Mouse (Mus musculus): ENCODE data around the gene P4htm. TPM values are rescaled to one million over a fixed set of nuclear protein-coding genes. Genes with fewer than 3 reads are reported as not detected.

The P4htm gene
- polyA plus RNA-seq (2012; ENCODE audit: low replicate concordance): 4.7 and 12.9 TPM in 2 replicates

DNA sequence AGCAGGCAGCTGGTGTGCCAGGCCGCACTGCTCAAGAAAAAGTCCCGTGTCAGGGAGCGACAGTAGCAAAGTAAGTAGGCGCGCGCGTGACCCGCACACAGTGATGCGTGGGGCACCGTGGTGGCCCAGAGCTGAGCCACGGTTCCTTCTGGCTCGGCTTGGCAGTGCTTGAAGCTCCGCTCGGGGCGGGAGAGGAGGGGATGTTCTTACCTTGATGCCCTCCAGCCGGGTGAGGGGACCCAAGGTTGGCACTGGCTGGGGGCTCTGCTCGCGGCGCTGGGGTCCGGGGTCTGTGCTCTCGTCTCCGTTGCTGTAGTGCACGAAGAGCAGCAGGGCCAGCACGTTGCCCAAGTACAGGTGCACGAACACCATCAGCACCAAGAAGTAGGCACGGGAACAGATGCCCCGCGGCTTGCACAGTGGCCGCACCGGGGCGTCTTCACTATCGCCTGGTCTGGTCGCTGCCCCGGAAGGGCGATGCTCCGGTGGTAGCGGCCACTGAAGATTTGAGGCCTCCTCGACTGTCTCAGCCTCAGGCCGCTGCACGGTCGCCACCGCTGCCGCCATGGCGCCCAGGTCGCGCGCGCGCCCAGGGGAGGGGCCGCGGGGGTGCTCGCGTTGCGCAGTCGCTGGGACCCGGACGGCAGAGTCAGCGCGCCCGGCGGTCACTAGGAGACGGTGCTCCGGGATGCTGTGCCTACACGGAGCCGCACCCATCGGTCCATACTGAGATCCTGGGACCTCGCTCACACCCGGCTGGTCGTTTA lies at the start of gene P4htm:
P4htm (minus strand) TSS at position 670 of the 767 bp plus-strand sequence.

DNA sequence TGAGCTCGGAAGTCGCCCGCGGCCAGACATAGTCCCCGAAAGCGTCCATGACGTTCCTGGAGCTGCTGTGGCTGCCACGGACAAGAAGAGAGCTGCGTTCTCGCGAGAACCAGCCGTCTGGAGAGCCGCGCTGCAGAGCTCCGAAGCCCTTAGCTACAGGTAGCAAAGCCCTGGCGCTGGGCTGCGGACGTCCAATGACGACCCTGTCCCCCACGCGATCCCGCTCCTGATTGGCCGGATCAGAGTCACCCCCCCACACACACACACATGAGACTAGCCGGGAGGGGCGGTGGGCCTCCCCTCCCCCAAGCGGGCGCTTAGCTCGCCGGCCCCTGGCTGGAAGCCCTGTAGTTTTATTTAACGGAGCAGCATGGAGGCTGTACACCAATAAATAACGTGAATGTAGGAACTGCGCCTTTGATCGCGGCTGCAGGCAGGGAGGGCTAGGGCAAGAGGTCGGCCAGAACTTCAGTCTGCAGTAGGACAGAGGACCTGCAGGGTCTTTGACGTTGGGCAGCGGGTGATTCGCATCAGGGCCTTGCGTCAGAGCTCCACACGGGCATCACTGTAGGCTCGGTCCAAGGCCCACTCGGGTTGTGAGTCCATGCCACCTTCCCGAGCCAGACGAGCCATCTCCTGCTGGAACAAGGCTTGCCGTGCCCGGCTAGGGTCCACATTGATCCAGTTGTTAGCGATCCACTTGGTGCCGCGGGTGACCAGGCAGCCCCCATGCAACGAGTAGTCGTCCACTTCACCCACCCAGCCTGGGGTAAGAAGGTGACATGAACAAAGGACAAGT lies 18.7 kb downstream of the P4htm start, which contains the start of gene Wdr6:
Wdr6 (minus strand) TSS at position 195 of the 799 bp plus-strand sequence.

DNA sequence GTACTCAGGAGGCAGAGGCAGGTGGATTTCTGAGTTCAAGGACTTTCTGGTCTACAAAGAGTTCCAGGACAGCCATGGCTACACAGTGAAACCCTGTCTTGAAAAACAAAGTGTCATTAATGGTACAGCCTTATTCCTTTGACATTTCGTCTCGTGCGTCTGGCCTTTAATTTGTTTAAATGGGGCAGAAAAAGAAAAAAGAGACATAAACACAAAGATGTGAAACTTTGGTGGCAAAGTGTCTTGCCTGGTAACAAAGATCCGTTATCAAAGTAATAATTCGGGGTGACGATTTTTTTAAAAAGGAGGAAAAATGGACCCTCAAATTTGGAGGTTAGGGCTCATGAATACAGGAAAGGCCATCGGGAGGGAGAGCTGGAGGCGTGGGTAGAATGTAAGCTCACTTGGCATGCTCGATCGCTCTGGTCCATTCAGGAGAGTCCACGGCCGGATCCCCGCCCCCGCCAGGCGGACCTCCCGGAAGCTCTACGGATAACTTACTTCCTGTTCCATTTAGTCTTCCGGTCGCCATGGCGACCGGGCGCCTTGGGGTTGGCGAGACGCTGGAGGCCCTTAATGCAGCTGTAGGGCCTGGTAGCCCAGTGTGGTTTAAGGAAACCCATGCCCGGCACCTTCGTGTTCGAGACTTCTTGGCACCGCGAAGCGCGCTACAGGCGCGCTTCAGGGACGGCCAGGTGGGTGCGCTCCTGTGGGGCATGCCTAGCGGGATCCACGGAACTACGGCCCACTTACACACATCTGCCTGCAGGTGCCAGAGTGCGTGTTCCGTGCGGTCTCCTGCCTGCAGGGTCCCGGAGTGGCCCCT lies 27.9 kb downstream of the P4htm start, which contains the start of gene Dalrd3:
Dalrd3 (plus strand) TSS at position 506 of the 826 bp plus-strand sequence.

DNA sequence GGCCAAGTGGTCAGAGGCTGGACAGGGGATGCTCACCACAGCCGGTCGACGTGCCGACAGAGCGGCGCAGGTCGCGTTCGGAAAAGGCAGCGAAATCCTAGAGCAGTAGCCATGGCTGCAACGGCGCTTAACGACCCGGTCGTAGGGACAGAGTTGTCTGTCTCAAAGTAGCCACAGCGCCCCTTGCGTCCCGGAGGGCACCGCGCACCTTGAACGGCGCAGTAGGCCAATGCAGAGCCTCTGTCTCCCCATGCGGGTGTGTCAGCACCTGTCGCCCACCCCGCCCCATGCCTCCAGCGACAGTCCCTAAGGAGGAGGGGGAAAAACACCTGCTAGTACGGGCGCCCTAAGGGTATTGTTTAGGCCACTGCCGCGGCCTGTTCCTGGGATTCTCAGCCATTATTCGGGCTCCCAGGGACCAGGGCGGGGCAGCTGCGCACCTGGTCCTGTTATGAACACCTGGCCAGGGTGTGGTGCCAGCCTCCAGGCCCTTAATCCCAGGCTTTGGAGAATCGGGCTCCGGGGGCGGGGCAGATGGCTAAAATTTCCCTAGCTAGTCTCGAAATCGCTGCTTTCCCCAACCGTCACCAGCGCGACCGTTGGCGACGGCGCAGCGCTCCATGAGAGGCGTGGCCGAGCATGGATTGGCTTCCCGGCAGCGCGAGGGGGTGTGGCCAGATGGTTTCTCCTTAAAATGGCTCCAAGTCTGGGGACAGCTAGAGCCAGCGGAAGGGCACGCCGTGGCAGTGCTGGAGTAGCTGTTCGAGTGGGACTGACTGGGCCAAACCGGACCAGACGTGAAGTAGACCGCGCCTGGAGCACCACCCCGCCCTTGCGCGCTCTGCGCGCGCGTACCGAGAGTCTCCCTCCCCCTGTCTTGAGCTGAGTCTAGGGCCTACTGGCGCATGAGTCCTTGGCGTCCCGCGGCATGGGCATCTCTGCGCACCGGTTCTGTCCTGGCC lies 30.4 kb downstream of the P4htm start, which contains the start of gene Ndufaf3:
Ndufaf3 (minus strand) TSS at position 620 of the 962 bp plus-strand sequence.

DNA sequence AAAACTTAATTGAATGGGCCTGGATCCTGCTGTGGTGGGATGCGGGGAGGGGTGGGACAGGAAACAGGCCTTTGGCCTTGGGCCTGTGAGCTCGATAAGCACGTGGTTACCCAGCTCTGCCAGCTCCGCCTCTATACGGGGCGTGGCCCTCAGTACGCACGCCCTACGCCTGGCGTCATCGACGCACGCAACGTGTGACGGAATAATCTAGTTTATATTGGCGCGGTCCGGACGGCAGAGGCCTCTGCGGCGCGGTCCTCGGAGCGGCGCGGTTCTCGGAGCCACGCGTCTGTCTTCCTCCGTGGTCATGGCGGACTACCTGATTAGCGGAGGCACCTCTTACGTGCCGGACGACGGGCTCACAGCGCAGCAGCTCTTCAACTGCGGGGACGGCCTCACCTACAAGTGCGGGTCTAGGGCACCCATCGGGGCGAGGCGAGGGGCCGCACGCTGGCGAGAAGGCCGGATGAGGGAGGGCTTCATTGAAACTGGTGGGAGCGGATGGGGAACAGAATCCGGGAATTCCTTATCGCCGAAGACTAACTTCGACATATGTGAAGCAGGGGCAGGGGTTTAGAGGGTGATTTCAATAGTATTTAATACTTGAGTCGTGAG lies 37.1 kb downstream of the P4htm start, which contains the start of gene Impdh2:
Impdh2 (plus strand) TSS at position 60 of the 615 bp plus-strand sequence.

Other genes starting within 250 kb of the P4htm start
- 18.2 and 114 TPM in 2 replicates for gene Usp4, start 249.8 kb downstream of the P4htm start, polyA plus RNA-seq (2012; ENCODE audit: low replicate concordance)
- gene 1700102P08Rik, start 204.9 kb downstream of the P4htm start, polyA plus RNA-seq (2012; ENCODE audit: low replicate concordance): 3.3 and 5.5 TPM in 2 replicates
- gene Ccdc36, start 169.2 kb downstream of the P4htm start, polyA plus RNA-seq (2012; ENCODE audit: low replicate concordance): 0.08 TPM in 1 of 2 replicates, not detected in the other
- gene BC048562, start 161.2 kb downstream of the P4htm start, polyA plus RNA-seq (2012; ENCODE audit: low replicate concordance): not detected in 2 replicates
- gene Ccdc71, start 137.1 kb downstream of the P4htm start, polyA plus RNA-seq (2012; ENCODE audit: low replicate concordance): 15.7 and 24.2 TPM in 2 replicates
- 13.3 and 17.0 TPM in 2 replicates for gene Klhdc8b, start 136.1 kb downstream of the P4htm start, polyA plus RNA-seq (2012; ENCODE audit: low replicate concordance)
- gene Lamb2, start 117.9 kb downstream of the P4htm start, polyA plus RNA-seq (2012; ENCODE audit: low replicate concordance): 0.42 and 1.4 TPM in 2 replicates
- 85.5 and 193 TPM in 2 replicates for gene Usp19, start 107.1 kb downstream of the P4htm start, polyA plus RNA-seq (2012; ENCODE audit: low replicate concordance)
- gene Qars, start 90.0 kb downstream of the P4htm start, polyA plus RNA-seq (2012; ENCODE audit: low replicate concordance): 27.8 and 92.7 TPM in 2 replicates
- 65.0 and 106 TPM in 2 replicates for gene Qrich1, start 80.9 kb downstream of the P4htm start, polyA plus RNA-seq (2012; ENCODE audit: low replicate concordance)
- 31.4 and 47.0 TPM in 2 replicates for gene Impdh2, start 37.4 kb downstream of the P4htm start, polyA plus RNA-seq (2012; ENCODE audit: low replicate concordance)
- 6.9 and 18.4 TPM in 2 replicates for gene Ndufaf3, start 30.2 kb downstream of the P4htm start, polyA plus RNA-seq (2012; ENCODE audit: low replicate concordance)
- 157 and 182 TPM in 2 replicates for gene Dalrd3, start 27.8 kb downstream of the P4htm start, polyA plus RNA-seq (2012; ENCODE audit: low replicate concordance)
- gene Wdr6, start 18.9 kb downstream of the P4htm start, polyA plus RNA-seq (2012; ENCODE audit: low replicate concordance): 13.4 and 24.3 TPM in 2 replicates
- 114 and 142 TPM in 2 replicates for gene Arih2, start 51.7 kb upstream of the P4htm start, polyA plus RNA-seq (2012; ENCODE audit: low replicate concordance)
- 3.4 and 6.8 TPM in 2 replicates for gene Slc25a20, start 64.4 kb upstream of the P4htm start, polyA plus RNA-seq (2012; ENCODE audit: low replicate concordance)
- gene Prkar2a, start 91.6 kb upstream of the P4htm start, polyA plus RNA-seq (2012; ENCODE audit: low replicate concordance): 6.8 and 9.0 TPM in 2 replicates
- 41.5 and 47.7 TPM in 2 replicates for gene Ip6k2, start 186.1 kb upstream of the P4htm start, polyA plus RNA-seq (2012; ENCODE audit: low replicate concordance)
- 13.8 and 33.4 TPM in 2 replicates for gene Nckipsd, start 210.7 kb upstream of the P4htm start, polyA plus RNA-seq (2012; ENCODE audit: low replicate concordance)
- 0.54 and 3.5 TPM in 2 replicates for gene Celsr3, start 228.7 kb upstream of the P4htm start, polyA plus RNA-seq (2012; ENCODE audit: low replicate concordance)